Mouse (Mus musculus): ENCODE measurements around the gene Maff.

Gene Maff

DNA sequence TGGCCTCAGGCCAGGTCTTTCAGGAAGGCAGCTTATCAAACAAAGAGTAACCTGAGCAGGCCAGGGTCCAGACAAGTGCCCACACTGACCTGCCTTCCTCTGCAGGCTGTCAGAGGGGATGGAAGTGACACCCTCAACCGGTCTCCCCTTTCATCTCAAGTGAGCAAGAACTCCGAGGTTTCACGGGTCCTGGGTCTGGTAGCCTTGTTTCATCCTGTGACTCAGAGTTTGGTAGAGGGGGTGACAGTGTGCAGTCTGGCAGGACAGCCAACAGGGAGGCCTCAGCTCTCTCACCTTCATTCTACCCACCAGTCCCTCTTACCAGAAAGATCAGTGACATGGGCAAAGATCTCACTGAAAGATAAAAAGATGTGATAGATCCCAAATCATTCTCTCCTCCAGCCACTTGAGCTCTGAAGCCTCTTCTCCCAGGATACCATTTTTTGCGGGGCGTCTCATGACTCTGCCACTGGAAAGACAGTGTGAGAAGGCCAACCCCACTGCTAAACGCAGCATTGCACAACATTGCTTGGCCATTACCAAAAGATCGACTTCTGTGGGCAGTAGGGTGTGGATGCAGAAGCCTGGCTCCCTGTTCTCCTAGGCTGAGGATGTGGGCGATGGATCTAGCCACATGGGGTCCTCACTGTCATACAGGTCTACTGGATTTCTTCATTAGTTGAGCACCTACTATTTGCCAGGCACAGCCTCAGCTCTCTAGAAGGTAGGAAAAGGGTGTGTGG is at the start of gene Maff:
TSS of gene Maff (plus strand) at position 571 of the 743 bp plus-strand sequence.
- no peak for DNase-seq (ENCODE audit: low read depth)

DNA sequence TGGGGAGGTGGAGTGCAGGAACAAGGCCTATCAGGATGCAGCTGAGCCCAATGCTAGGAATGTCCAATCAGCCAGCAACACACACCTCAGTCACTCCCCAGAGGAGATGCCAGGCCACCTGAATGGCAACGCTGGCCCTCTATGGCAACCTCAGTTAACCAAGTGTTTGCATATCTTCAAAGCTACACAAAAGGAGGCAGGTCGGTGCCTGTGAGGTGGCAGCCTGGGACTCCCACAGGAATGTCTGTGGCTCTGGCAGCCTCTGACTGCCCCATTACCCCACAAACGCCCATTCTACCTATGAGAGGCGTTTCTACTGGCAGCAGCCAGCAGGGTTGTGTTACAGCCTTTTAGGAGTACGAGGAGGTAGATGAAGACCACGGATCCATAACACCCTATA is 47.9 kb upstream of the Maff start:
- DNase-seq (ENCODE audit: low read depth): no peak

DNA sequence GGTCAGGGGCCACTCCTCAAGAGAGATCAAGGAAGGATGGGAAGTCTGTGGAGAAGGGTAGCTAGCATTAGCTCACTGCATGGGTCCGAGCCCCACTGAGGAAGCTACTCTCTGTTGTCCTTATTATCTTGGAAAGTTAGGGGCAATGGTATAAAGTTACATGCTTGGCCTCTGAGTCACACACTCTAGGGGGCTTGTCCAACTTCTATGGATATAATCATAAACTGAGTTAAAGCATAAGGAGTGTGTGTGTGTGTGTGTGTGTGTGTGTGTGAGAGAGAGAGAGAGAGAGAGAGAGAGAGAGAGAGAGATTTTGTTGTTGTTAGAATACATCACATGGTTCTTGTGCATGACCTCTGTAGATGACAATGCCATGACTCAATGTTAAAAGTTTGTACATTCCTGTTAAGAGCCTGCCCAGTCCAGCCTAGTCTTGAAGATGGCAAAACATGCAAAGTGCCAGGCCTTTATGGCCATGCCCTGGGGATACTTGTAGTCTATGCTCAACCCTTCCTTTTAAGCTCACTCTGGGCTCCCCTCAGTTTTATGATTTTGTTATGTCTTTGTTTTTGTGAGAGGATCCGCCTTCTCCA is 46.8 kb upstream of the Maff start:
- DNase-seq (ENCODE audit: low read depth): no peak

DNA sequence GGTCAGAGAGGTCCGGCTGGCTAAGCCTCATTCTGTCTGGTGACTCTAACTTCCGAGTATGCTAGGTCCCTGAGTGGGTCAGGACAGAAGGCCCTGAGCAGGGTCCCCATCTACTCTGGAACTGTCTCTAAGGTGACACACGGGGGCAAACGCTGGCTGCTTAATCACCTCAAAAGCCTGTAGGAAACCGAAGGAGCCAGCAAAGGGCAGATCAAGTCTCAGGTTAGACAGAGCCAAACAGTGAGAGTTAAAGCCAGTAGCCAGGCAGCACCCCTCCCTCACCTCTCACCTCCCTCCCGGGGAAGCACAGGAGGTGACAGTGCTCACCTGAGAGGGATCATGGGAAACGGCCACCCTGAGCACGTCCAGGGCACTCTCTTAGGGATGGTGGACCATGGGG is 42.7 kb upstream of the Maff start:
- DNase-seq (ENCODE audit: low read depth): no peak

DNA sequence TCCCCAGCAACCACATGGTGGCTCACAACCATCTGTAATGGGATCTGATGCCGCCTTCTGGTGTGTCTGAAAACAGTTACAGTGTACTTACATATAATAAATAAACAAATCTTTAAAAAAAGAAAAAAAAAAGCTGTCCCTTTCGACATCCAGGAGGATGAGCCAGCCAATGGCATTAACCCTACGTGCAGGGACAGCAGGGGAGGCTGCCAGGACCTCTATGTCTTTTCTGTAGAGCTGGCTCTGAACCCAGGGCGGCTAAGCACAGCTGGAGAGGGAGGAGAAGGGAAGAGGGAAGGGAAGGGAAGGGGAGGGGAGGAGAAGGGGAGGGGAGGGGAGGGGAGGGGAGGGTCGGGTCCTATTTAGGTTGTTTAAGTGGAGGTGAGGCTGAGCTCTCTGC is 41.6 kb upstream of the Maff start:
- DNase-seq (ENCODE audit: low read depth): no peak

DNA sequence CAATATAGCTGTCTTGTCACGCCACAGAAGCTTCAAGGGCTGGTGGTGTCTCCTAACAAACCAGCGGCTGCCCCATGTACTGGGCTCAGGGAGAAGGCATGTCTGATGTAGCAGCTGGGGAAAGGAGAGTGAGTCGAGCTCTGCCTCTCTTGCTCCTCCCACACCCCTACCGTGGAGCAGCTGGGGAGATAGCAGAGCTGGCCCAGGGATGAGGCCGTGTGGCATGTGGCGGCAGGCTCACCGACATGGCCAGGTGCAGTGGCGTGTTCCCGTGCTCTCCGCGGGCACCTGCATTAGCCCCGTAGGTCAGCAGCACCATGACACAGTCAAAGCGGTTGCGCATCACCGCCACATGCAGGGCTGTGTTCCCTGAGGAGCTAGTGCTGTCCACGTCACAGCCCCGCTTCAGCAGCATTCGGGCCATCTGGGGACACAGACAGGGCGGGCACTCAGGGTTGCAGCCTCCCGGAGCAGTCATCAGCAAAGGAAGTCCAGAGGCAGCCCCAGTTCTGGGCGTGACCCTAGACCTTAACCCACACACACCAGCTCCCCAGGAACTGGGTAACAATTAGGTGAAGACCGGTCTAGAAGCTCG is 40.3 kb upstream of the Maff start:
- no peak for DNase-seq (ENCODE audit: low read depth)

DNA sequence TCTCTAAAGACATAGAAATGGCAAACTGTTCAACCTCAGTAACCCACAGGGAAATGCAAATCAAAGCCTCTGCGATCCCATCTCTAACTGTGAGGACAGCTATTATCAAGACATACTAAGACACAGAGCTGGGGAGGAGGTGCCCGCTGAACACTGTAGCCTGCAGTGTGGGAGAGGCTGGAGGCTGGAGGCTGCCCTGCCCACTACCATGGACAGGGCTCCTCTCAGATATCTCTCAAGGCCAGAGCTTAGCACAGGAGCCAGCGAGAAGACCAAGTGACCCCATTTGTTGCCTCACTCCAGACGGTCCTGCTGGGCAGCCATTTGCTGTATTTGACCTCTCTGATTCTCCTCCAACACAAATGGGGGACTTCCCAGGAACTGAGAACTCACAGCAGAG is 38.6 kb upstream of the Maff start:
- no peak for DNase-seq (ENCODE audit: low read depth)

DNA sequence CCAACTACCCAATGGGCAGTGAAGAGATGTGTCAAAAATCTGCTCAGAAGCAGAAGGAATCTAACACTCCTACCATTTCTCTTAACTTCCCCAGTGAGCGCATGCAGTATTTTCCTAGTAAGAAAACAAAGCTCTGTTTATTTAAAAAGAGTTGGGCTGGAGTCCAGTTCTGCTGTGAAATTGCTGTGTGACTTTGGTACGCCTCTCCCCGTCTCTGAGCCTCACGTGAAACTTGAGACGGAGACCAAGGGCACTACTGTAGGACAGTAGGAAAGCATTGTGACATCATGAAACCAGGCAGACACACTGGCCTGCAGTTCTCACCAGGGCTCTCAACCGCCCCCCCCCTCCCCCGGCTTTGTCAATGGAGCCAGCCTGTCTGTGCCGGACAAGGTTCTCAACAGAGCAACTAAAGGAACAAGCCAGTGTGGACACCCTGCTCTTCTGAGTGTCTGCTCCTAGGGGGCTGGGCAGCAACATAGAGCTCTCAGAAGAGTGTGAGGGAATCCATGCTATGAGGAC is 32.5 kb upstream of the Maff start:
- DNase-seq (ENCODE audit: low read depth): no peak

DNA sequence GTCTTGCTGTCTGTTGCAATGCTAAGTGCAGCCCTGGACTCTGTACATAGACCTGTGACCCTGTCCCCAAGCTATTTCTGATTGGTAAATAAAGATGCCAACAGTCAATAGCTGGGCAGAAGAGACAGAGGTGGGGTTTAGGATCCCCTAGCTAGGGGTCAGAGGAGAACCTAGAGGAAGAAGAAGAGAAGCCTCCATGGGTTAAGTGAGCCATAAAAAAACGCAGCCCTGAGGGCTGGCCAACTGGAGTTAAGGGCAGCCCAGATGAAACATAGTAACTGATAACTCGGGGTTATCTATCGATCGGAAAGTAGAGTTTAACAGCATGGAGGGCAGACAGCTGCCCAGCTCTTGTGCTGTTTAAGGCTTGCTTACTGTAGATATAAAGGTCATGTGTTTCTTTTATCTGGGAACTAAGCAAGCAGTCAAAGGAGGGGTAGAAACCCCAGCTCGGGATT is 24.7 kb upstream of the Maff start:
- DNase-seq (ENCODE audit: low read depth): peak; percentile 33

DNA sequence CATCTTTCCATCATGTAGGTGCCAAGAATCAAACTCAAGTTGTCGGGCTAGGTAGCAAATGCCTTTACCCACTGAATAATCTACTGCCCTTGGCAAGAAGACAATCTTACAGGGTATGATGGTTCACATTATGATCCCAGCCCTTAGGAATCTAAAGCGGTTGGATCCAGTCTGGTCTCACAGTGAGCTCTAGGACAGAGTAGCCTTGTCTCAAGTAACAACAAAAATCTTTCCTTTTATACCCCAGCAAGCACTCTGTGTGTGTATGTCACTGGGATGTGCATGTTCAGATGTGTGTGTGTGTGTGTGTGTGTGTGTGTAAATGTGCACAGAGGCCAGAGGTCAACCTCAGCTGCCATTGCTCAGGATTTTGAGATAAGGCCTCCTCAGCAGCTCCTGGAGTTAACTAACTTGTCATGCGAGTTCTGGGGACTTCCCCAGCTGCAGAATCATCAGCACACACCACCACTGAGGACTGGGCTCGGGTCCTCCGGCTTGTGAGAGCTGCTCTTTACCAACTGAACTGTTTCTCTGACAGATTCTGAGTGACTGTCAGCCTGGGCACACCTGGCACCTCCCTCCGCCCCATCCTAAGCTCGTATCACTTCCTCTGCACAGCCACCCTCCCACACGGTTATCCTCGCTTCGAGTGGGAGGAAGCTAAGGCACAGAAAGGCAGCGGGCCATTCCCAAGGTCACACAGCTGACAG is 24.0 kb upstream of the Maff start:
- DNase-seq (ENCODE audit: low read depth): peak; percentile 27

DNA sequence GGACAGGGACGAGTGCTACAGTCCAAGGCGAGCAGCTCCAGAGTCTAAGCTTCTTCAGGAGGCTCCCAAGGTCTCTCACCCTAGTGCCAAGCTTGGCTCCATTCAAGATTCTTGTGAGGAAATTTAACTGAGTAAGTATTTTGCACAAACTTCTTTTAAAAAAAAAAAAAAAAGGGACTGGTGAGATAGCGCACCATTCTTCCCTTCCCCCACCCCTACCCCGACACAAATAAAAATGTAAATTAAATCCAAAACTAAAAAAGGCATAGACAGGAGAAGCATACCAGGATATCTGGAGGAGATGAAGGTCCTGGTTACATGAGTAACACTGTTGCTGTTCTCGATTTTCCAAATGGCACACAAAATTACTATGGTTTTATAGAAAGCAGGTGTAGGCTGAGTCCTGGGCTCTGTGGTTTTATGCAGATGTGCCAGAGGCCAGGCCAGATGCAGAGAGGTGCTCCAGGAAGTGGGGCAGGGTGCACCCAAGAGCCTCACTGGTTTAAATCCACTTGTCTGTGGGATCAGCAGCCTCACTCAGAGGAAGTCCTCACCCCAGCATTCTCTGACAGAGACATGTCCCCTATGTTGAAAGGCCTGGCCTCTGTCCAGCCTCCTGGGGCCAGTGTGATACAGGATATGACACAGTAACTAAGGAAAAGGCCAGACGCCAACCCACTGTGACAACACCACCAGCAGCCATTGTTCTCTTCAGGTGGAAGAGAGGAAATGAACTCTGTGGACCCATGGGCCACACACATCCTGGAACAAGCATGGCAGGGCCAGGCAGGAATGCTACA is 23.2 kb upstream of the Maff start:
- DNase-seq (ENCODE audit: low read depth): no peak

DNA sequence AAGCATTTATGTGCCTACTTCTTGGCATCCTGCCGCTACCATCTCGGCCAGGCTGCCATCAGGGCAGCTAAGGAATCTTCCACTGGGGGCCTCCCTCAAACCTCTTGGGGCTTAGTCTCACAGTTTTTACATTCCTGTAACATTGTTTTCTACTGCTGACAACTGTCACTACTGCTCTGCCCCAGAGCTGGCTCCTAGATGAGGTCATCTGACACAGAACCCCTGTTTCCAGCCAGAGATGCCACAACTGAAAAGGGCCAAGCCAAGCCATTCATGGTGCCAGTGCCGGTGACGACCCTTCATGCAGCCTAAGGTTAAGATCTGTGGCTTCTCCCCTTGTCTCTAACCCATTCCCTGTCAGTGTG is 22.6 kb upstream of the Maff start:
- DNase-seq (ENCODE audit: low read depth): no peak

DNA sequence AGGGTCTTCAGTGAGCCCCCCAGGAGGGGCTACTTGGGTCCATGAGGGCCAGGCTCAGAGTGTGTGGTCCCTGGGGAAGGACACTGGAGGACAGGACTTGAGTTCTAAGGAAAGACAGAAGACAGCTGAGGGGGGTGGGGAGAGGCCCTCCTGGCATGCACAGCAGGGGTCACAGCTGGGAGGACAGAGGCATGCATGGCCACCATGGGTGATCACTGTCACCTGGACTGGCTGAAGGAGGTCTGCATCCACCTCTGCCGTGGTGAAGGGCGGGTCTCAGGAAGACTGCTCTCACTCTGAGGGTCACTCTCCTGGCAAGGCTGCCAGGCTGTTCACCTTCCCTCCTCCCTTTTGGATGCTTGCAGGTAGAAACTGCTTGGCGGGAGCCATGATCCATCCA is 22.0 kb upstream of the Maff start:
- no peak for DNase-seq (ENCODE audit: low read depth)

DNA sequence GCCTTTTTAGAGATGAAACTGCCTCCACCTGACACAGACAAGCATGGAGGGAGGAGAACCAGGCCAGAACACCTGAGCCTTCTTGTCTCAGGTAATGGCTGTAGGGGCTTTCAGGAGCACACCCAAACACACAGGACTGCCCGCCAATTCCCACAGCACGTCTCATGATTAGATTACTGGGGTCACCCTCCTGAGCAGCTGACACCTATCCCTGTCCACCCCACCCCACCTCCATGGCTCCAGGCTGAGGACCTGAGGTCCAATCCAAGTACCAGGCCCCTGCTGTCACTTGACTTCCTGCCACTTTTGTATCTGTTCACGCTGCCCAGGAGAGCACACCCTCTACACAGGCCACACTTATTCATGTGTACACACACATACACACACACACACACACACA is 20.7 kb upstream of the Maff start:
- no peak for DNase-seq (ENCODE audit: low read depth)

DNA sequence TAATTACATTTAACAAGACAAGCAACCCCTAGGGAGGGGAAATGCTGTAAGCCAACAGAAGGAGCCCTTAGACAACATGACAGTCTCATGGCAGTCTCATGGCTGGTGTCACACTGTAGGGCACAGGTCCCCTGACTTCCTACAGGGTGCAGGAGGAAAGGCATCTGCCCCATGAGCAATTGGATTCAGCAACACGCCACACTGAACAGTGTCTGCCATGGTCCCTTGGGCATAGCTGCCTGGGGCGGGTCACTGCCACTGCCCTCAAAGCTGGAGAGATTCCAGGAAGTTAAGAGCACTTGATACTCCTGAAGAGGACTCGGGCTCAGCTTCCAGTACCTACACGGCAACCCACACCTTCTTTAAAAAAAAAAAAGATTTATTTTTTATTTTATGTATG is 20.2 kb upstream of the Maff start:
- no peak for DNase-seq (ENCODE audit: low read depth)

DNA sequence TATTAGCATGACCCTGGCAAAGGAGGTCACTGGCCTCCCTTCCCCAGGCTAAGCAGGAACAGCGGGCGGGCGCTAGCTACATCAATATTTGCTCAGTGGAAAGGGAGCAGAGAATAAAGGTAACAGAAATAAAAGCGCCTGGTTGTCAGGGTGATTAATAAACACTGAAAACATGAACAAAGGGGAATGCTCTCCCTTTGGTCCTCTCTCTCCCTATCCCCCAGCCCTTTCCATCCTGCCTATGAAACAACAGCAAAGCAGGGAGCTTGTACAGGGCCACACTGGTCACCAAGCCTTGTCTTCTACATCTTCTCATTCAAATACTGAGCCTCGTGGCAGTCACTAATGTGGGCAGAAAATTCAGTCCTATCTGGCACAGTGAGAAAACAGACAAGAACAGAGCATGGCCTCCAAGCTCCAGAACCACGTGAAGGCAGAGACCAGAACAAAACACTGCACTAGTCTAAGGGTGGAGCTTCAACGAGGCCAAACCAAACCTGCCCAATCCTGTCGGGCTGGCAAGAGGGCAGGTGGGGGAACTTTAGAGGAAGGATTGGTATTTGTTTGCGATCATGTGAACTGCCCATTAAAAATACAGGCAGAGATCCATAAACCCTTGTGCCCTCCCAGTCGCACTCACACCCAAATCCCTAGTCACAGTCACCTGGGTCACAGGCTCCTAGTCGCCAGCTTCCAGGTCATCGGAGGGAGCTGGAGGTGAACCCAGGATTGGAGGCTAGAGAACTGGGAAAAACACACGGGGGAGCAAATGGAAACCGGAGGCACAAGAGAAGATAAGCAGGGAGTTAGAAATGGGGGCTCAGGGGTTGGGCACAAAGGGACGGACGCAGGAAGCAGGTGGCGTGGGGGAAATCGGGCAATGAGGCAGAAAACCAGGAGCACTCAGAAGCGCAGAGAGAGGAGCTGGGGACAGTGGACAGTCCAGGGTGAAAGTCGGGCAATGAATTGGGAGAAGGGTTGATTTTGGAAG is 19.2 kb upstream of the Maff start:
- DNase-seq (ENCODE audit: low read depth): peak; percentile 59

DNA sequence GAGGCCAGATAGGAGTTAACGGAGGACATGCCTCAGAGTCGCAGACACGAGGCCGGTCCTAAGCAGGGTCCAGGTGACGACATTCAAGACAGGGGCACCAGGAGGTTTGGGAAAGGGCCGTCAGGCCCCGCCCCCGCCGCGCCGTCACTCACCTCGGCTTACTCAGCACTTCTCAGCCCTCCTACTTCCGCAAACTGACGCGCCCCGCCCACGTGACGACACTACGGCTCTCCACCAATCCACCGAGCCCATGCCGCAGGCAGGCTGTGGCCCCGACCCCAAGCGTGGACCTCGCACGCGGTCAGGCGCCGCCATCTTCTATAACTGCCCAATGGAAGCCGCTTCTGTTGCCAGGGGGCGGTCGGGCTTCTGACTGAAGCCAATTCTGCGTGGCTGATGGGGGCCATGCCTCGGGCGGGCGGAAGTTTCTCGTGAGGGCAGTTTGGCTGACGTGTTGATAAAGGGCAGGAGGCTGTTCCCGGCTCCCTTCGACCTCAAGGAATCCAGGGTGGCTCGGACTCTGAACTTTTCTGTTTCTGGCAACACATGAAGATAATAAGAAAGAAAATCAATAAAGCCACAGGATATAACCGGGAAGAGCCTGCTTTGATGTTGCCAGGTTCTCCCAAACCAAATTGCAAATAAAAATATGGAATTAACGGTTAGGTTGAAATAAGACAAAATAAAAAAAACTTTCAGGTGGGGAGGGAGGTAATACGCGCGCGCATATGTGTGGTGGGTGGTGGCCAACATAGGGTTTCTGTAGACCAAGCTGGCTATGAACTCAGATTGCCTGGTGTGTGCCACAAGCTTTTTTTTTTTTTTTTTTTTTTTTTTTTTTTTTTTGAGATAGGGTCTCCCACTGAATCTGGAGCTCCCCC is 18.1 kb upstream of the Maff start, which contains the start of gene Pla2g6:
TSS of gene Pla2g6 (minus strand) at position 333 of the 881 bp plus-strand sequence.
- peak; percentile 98 for DNase-seq (ENCODE audit: low read depth)

DNA sequence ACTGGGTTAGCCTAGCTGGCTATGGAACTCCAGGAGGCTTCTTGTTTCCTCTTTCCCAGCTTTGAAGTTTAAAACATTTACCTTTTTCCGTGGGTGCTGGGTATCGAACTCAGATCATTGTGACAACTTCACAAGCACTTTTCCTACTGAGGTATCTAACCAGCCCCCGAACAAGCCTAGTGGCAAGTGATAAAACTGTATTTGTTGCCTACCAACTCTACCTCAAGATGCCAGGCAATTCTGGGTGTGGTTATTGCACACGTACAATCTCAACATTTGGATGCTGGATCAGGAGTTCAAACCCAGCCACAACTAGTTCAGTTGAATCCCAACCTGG is 17.5 kb upstream of the Maff start:
- DNase-seq (ENCODE audit: low read depth): peak; percentile 33

DNA sequence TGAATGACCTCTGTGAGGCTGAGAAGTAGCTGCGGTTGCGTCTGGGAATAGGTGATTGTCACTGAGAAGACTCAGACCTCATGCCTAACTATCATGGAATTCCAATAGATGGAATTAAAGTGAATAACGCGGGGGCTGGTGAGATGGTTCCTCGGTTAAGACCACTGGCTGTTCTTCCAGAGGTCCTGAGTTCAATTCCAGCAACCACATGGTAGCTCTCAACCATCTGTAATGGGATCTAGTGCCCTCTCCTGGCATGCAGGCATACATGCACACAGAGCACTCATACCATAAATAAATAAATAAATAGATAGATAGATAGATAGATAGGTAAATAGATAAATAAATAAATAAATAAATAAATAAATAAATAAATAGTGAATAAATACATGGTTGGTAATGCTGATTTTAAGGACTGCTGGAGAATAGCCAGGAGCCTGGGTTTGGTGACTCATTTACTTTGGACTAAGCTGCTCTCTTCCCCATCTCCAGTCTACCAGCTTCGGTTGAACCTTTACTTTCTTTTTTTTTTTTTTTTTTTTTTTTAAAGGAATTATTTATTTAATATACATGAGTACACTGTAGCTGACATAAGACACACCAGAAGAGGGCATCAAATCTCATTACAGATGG is 17.0 kb upstream of the Maff start:
- DNase-seq (ENCODE audit: low read depth): no peak
